Mouse (Mus musculus): ENCODE data around the gene Gli2.

Gene Gli2

GRCm38 (mm10) chr1:119053402-119053841 is at the start of gene Gli2:
TSS of gene Gli2 (minus strand) at chr1:119053619.
- in situ Hi-C loops (cut with MboI; ENCODE audit: unreplicated experiment in 2 of 2), result no loop called here

GRCm38 (mm10) chr1:119097921-119098521 is 44.6 kb upstream of the Gli2 start:
- in situ Hi-C loops (cut with MboI; ENCODE audit: unreplicated experiment in 2 of 2), result loop anchor here (25.0 kb wide), 5 partner anchors 389 to 1439 kb away; partner anchors contain the start of gene Sctr (in 1 of the 2)

GRCm38 (mm10) chr1:119093739-119094138 is 40.3 kb upstream of the Gli2 start:
- in situ Hi-C loops (cut with MboI; ENCODE audit: unreplicated experiment in 2 of 2), result loop anchor here (25.0 kb wide), 5 partner anchors 394 to 1444 kb away; partner anchors contain the start of gene Sctr (in 1 of the 2)

GRCm38 (mm10) chr1:119089887-119090620 is 36.6 kb upstream of the Gli2 start:
- in situ Hi-C loops (cut with MboI; ENCODE audit: unreplicated experiment in 2 of 2), result loop anchor here (25.0 kb wide), 5 partner anchors 397 to 1447 kb away; partner anchors contain the start of gene Sctr (in 1 of the 2)

GRCm38 (mm10) chr1:119087539-119087938 is 34.1 kb upstream of the Gli2 start:
- in situ Hi-C loops (cut with MboI; ENCODE audit: unreplicated experiment in 2 of 2), result loop anchor here (25.0 kb wide), 5 partner anchors 400 to 1450 kb away; partner anchors contain the start of gene Sctr (in 1 of the 2)

- in situ Hi-C loops (cut with MboI; ENCODE audit: unreplicated experiment in 2 of 2), result loop anchor here (25.0 kb wide), 5 partner anchors 402 to 1452 kb away; partner anchors contain the start of gene Sctr (in 1 of the 2)
Measured at GRCm38 (mm10) chr1:119085771-119086170, 32.4 kb upstream of the Gli2 start.

GRCm38 (mm10) chr1:119083468-119083921 is 30.1 kb upstream of the Gli2 start:
- in situ Hi-C loops (cut with MboI; ENCODE audit: unreplicated experiment in 2 of 2), result loop anchor here (25.0 kb wide), 5 partner anchors 404 to 1454 kb away; partner anchors contain the start of gene Sctr (in 1 of the 2)

GRCm38 (mm10) chr1:119082231-119082991 is 29.0 kb upstream of the Gli2 start:
- in situ Hi-C loops (cut with MboI; ENCODE audit: unreplicated experiment in 2 of 2), result loop anchor here (25.0 kb wide), 5 partner anchors 405 to 1455 kb away; partner anchors contain the start of gene Sctr (in 1 of the 2)

- in situ Hi-C loops (cut with MboI; ENCODE audit: unreplicated experiment in 2 of 2), result loop anchor here (25.0 kb wide), 5 partner anchors 409 to 1459 kb away; partner anchors contain the start of gene Sctr (in 1 of the 2)
Measured at GRCm38 (mm10) chr1:119077933-119078332, 24.5 kb upstream of the Gli2 start.

GRCm38 (mm10) chr1:119076333-119076732 is 22.9 kb upstream of the Gli2 start:
- in situ Hi-C loops (cut with MboI; ENCODE audit: unreplicated experiment in 2 of 2), result loop anchor here (25.0 kb wide), 5 partner anchors 411 to 1461 kb away; partner anchors contain the start of gene Sctr (in 1 of the 2)

GRCm38 (mm10) chr1:119075916-119076315 is 22.5 kb upstream of the Gli2 start:
- in situ Hi-C loops (cut with MboI; ENCODE audit: unreplicated experiment in 2 of 2), result loop anchor here (25.0 kb wide), 5 partner anchors 411 to 1461 kb away; partner anchors contain the start of gene Sctr (in 1 of the 2)

GRCm38 (mm10) chr1:119075500-119075899 is 22.1 kb upstream of the Gli2 start:
- in situ Hi-C loops (cut with MboI; ENCODE audit: unreplicated experiment in 2 of 2), result loop anchor here (25.0 kb wide), 5 partner anchors 412 to 1462 kb away; partner anchors contain the start of gene Sctr (in 1 of the 2)

- in situ Hi-C loops (cut with MboI; ENCODE audit: unreplicated experiment in 2 of 2), result loop anchor here (25.0 kb wide), 5 partner anchors 412 to 1462 kb away; partner anchors contain the start of gene Sctr (in 1 of the 2)
Measured at GRCm38 (mm10) chr1:119074910-119075309, 21.5 kb upstream of the Gli2 start.

GRCm38 (mm10) chr1:119073876-119074275 is 20.5 kb upstream of the Gli2 start:
- in situ Hi-C loops (cut with MboI; ENCODE audit: unreplicated experiment in 2 of 2), result no loop called here

GRCm38 (mm10) chr1:119064892-119065671 is 11.7 kb upstream of the Gli2 start:
- in situ Hi-C loops (cut with MboI; ENCODE audit: unreplicated experiment in 2 of 2), result no loop called here

- in situ Hi-C loops (cut with MboI; ENCODE audit: unreplicated experiment in 2 of 2), result no loop called here
Measured at GRCm38 (mm10) chr1:119056491-119056890, 3.1 kb upstream of the Gli2 start.

- in situ Hi-C loops (cut with MboI; ENCODE audit: unreplicated experiment in 2 of 2), result no loop called here
Measured at GRCm38 (mm10) chr1:119055801-119056200, 2.4 kb upstream of the Gli2 start.

GRCm38 (mm10) chr1:119054468-119054867 is 1.0 kb upstream of the Gli2 start:
- in situ Hi-C loops (cut with MboI; ENCODE audit: unreplicated experiment in 2 of 2), result no loop called here

- in situ Hi-C loops (cut with MboI; ENCODE audit: unreplicated experiment in 2 of 2), result no loop called here
Measured at GRCm38 (mm10) chr1:119053872-119054354, 494 bp upstream of the Gli2 start.

All from v-Abl transformed pro-B cells (cell line).